Mouse (Mus musculus) forebrain, embryonic 16.5 days (tissue): ENCODE measurements at regions not wholly inside any gene's neighbourhood (a gene's known extent, or its start where the extent isn't known, plus 50 kb on each side); places are given as distances from the start of the nearest gene placed in this dataset.

Source experiments
- ATAC-seq: fragments of 200-750 bp; cut with Nextera tagmentation; 2 replicates; pipeline ENCODE4 v1.8.0; 2017; ENCODE audit warnings: mild to moderate bottlenecking, moderate library complexity
- H3K27ac ChIP-seq: fragments of 300-500 bp; sonication (generic); 2 replicates; pipeline ENCODE4 v1.5.1; 2014; ENCODE audit warnings: low read length, control low read depth
- H3K27me3 ChIP-seq: fragments of 300-500 bp; sonication (generic); replicated peaks from 2 replicates; pipeline ENCODE4 v1.6.1; 2014; ENCODE audit warnings: low read length; ENCODE audit not compliant: control insufficient read depth, insufficient read depth
- H3K36me3 ChIP-seq: fragments of 300-500 bp; sonication (generic); 2 replicates; pipeline ENCODE4 v1.6.1; 2014; ENCODE audit not compliant: control insufficient read depth, insufficient read depth
- H3K4me1 ChIP-seq: fragments of 300-500 bp; sonication (generic); replicated peaks from 2 replicates; pipeline ENCODE4 v1.6.1; 2014; ENCODE audit warnings: low read length; ENCODE audit not compliant: control insufficient read depth, insufficient read depth
- H3K4me2 ChIP-seq: fragments of 300-500 bp; sonication (generic); 2 replicates; pipeline ENCODE4 v1.6.1; 2014; ENCODE audit warnings: mild to moderate bottlenecking, low read length, control low read depth
- H3K4me3 ChIP-seq: fragments of 300-500 bp; sonication (generic); replicated peaks from 2 replicates; pipeline ENCODE4 v1.5.1; 2014; ENCODE audit warnings: mild to moderate bottlenecking, low read length, control low read depth
- H3K9ac ChIP-seq: fragments of 300-500 bp; sonication (generic); replicated peaks from 2 replicates; pipeline ENCODE4 v1.6.1; 2014; ENCODE audit warnings: low read depth, low read length, control low read depth
- H3K9me3 ChIP-seq: fragments of 300-500 bp; sonication (generic); 2 replicates; pipeline ENCODE4 v1.6.1; 2016; ENCODE audit warnings: low read length; ENCODE audit not compliant: control insufficient read depth
- WGBS: fragments of 180-500 bp; shearing (Covaris S2); extraction: QIAGEN DNeasy Blood & Tissue Kit; methylation state at CpG from one replicate; pipeline ENCODE4 v1.1.7; 2014; 5-methylcytosine and 5-hydroxymethylcytosine counted together

DNA sequence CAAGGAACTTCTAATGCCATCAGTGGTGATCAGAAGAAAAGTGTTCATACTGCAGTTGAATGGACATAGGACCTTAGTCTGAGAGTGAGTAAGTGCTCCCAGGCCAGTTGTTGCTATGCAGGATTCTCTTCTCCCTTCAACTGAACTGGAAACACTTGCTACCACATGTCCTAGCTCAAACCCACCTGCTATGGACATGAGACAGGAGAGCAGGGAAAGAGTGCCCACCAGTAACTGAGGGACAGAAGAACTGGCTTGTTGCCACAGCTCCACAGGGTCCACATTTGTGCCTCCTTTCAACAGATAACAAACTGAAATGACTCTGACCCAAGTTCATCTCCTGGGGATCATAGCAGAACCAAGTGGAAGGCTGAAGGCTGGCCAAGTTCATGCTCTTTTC, 292.9 kb downstream of the Qk start:
- H3K27me3 ChIP-seq = no peaks in the 10 kb centered on the region
- H3K9me3 ChIP-seq = no peaks in the 10 kb centered on the region
- ATAC-seq = no peak
- H3K9ac ChIP-seq = no peak overlapping the region
- no peak overlapping the region for H3K27ac ChIP-seq
- no peak overlapping the region for H3K4me2 ChIP-seq
- no peaks in the 10 kb centered on the region for H3K36me3 ChIP-seq
- H3K4me3 ChIP-seq = no peak overlapping the region
- no peaks in the 10 kb centered on the region for H3K4me1 ChIP-seq

DNA sequence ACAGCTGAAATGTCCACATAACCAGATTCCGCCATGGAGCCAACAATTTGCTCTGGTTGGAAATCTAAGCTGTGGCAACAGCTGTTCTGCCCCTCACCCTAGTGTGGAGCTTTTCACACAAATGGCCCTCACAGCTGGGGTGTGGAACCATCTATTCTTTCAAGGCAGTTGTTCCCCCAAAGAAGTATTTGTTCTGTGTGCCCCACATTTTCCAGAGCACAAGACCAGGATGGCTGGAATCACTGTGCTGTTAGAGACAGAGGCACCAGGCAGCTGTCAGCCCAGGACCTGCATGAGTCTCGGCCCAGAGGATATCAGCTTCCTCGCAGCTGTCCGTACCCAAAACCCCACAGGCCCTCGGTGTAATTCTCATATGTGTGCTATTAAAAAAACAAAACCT, 294.4 kb downstream of the Qk start:
- Histone ChIP-seq H3K36me3 (no peaks in the 10 kb centered on the region), H3K27ac (no peak overlapping the region), H3K4me3 (no peak overlapping the region), H3K27me3 (no peaks in the 10 kb centered on the region), H3K9me3 (no peaks in the 10 kb centered on the region), H3K9ac (no peak overlapping the region), H3K4me2 (no peak overlapping the region), H3K4me1 (no peaks in the 10 kb centered on the region)
- 86% methylated on average over 5 of the region's 5 CpGs for WGBS
- ATAC-seq = no peak

DNA sequence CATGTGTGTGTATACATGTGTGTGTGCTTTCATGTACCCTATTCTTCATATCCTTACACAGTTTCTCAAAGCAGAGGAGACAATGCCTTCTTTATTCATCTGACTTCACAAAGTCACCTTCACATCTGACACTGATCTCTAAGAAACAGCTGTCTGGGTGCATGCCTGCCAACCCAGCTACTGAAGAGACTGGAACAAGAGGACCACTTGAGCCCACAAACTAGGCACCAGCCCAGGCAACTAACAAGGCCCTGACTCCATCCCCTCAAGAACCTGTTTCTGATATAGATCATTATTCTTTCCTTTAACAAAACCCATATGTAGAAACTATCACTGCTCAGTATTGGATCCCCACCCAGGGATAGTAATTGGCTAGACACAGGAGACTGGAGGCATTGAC, 295.3 kb downstream of the Qk start:
- no peak overlapping the region for H3K9ac ChIP-seq
- H3K9me3 ChIP-seq = no peaks in the 10 kb centered on the region
- no peaks in the 10 kb centered on the region for H3K27me3 ChIP-seq
- ATAC-seq = no peak
- no peak overlapping the region for H3K27ac ChIP-seq
- no peak overlapping the region for H3K4me2 ChIP-seq
- H3K36me3 ChIP-seq = no peaks in the 10 kb centered on the region
- no peaks in the 10 kb centered on the region for H3K4me1 ChIP-seq
- H3K4me3 ChIP-seq = no peak overlapping the region

DNA sequence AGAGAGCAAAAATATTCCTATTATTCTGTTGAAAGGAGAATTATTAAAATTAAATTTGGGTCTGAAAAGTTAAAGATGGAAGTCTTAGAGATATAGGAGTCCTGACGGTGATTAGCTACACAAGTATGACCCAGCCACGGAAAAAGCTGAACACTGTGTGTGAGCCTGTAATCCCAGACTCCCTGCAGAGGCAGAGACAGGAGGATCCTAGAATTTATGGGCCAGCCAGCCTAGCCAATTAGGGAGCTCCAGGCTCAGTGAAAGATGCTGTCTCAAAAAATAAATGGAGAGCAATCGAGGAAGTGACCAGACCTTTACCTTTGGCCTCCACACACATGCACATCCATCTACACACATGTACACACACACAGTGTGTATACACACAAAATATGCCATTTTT, 307.5 kb downstream of the Qk start:
- H3K9me3 ChIP-seq = no peaks in the 10 kb centered on the region
- no peaks in the 10 kb centered on the region for H3K27me3 ChIP-seq
- no peaks in the 10 kb centered on the region for H3K4me1 ChIP-seq
- H3K36me3 ChIP-seq = no peaks in the 10 kb centered on the region
- no peak overlapping the region for H3K27ac ChIP-seq
- H3K4me3 ChIP-seq = no peak overlapping the region
- no peak for ATAC-seq
- WGBS = 62% methylated on average over 3 of the region's 3 CpGs
- H3K9ac ChIP-seq = no peak overlapping the region
- H3K4me2 ChIP-seq = no peak overlapping the region

DNA sequence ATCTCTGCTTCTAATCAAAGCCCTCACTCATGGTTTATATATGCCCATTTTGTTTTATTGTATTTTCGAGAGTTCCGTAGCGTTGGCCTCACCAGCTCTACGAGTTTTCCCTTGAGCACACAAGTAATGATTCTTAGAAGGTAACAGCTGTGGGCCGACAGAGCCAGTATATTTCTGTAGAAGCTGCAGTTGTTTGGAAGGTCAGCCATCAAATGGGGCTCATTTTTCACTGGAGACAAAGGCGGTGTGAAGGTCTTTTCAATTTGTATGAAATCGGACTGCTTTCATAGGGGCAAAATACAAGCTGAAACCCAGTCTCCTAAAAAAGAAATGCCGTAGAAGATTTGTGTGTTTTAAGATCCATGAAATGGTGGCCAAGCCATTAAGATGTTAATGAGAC, 307.9 kb downstream of the Qk start:
- H3K9me3 ChIP-seq = no peaks in the 10 kb centered on the region
- H3K4me3 ChIP-seq = no peak overlapping the region
- H3K4me1 ChIP-seq = no peaks in the 10 kb centered on the region
- WGBS = 72% methylated on average over 8 of the region's 8 CpGs
- H3K27ac ChIP-seq = no peak overlapping the region
- H3K4me2 ChIP-seq = no peak overlapping the region
- H3K9ac ChIP-seq = no peak overlapping the region
- ATAC-seq = no peak
- H3K27me3 ChIP-seq = no peaks in the 10 kb centered on the region
- H3K36me3 ChIP-seq = no peaks in the 10 kb centered on the region

DNA sequence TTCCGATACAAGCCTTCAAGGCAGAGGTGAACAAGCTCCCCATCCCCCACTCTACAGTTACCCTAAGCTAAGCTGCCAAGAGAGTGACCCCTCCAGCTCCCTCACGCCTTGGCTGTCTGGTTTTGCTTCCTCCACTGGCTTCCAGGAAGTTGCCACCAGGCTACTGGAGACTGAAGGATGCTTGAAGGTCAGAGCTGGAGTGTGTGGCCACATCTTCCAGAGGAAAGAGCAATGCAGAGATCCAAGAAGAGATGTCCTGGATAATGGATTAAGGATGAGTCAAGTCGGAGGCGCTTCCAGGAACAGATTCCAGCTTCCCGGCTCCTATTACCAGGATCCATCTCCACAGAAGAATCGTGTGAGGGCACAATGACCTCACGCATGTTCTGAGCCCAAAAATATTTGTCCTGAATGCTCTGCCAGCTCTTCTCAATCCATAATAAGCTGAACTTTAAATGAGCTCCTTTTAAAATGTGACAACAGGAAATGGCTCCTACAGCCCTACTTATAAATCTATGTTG, 318.5 kb downstream of the Qk start:
- no peak overlapping the region for H3K27ac ChIP-seq
- H3K9ac ChIP-seq = no peak overlapping the region
- no peak for ATAC-seq
- 78% methylated on average over 7 of the region's 7 CpGs for WGBS
- H3K4me1 ChIP-seq = no peaks in the 10 kb centered on the region
- no peaks in the 10 kb centered on the region for H3K9me3 ChIP-seq
- H3K4me3 ChIP-seq = no peak overlapping the region
- no peaks in the 10 kb centered on the region for H3K27me3 ChIP-seq
- H3K36me3 ChIP-seq = no peaks in the 10 kb centered on the region
- no peak overlapping the region for H3K4me2 ChIP-seq

DNA sequence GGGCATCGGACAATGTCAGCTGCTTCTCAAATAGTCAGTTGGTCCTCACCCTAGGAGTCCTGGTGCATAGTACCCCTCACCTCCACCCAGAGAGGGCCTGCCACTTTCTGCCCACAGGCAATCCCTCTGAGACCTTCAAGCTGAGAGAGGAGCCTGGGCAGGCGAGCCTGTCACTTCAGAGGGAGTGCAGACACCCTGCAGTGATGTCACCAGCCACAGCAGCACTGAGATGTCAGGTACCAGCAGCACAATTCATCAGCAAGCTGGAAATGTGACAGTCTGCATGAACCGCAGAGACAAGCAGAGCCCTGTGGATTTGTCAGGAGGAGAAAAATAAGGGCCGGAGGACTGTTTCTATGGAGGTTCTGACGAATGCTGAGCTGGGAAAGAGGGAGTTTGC, 324.3 kb downstream of the Qk start:
- no peak for ATAC-seq
- Histone ChIP-seq H3K27me3 (no peaks in the 10 kb centered on the region), H3K36me3 (no peaks in the 10 kb centered on the region), H3K4me2 (no peak overlapping the region), H3K9me3 (no peaks in the 10 kb centered on the region), H3K9ac (no peak overlapping the region), H3K27ac (no peak overlapping the region), H3K4me1 (no peaks in the 10 kb centered on the region), H3K4me3 (no peak overlapping the region)
- 70% methylated on average over 5 of the region's 5 CpGs for WGBS

DNA sequence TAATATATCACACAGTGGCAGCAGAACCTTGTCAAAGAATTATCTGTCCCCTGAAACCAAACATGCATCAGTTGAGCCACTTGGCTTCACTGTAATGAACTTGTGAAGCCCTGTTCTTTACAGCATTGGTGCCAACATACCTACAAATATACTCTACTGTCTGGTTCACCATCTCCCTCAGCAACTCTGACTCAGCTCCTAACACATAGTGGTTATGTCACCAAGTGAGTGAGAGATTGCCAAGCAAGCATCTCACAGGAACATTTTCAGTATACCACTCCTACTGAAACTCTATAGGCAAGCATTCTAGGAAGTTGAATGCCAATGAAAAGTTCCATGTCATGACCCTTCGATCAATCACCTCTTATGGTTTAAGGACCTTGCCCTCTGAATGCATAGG, 321.2 kb upstream of the Pabpc6 start:
- ATAC-seq = no peak
- Histone ChIP-seq H3K4me3 (no peak overlapping the region), H3K27me3 (no peaks in the 10 kb centered on the region), H3K9ac (no peak overlapping the region), H3K9me3 (peaks cover 5% of the 10 kb centered on the region; the same call in 1 of the 2 replicates), H3K4me1 (no peaks in the 10 kb centered on the region), H3K27ac (no peak overlapping the region), H3K36me3 (no peaks in the 10 kb centered on the region), H3K4me2 (no peak overlapping the region)
- 93% methylated on average over 1 of the region's 1 CpGs for WGBS

DNA sequence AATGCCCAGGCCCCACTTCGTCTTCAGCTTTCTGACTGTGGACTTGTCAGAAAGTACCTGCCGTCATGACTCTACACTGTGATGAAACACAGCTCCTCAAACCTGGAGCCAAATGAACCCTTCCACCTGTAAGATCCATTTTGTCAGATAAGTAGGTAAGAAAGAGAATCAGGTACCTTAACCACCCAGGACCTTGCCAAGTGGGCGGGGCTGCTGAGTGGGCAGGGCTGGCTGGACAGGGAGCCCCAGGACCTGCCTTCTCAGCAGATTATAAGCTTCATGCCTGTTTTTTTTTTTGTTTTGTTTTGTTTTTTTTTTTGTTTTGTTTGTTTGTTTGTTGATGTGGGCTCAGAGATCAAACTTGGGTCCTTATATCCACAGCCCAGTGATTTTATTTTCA, 311.8 kb upstream of the Pabpc6 start:
- Histone ChIP-seq H3K27me3 (no peaks in the 10 kb centered on the region), H3K9me3 (peaks cover 3% of the 10 kb centered on the region; the same call in 1 of the 2 replicates), H3K4me2 (no peak overlapping the region), H3K4me1 (peaks cover 11% of the 10 kb centered on the region), H3K4me3 (no peak overlapping the region), H3K9ac (no peak overlapping the region), H3K36me3 (no peaks in the 10 kb centered on the region), H3K27ac (no peak overlapping the region)
- 87% methylated on average over 3 of the region's 3 CpGs for WGBS
- ATAC-seq = no peak

DNA sequence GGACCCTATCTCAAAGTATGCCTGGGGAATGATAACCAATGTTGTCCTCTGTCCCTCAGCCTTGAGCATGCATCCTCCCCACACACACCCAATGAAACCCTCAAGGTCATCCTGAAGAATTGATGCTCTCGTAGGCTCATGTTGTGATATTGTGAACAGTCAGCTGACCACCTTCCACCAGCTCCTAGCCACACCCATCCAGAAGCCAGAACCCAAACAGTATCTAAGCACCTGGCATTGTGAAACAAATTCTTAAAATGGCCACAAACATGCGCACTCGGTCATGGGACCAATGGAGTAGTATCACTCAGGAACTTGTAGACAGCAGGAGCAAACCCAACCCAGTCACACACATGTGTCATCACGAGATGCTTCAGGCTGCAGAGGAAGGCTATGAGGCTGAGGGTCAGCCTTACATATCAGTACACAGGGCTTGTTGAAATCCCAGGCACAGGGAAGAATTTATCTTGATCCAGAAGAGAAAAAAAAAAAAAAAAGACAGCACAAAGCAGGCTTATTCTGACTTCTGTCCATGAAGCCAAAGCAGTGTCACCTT, 307.4 kb upstream of the Pabpc6 start:
- Histone ChIP-seq H3K4me3 (no peak overlapping the region), H3K36me3 (no peaks in the 10 kb centered on the region), H3K27ac (no peak overlapping the region), H3K27me3 (no peaks in the 10 kb centered on the region), H3K4me2 (no peak overlapping the region), H3K4me1 (peaks cover 11% of the 10 kb centered on the region), H3K9ac (no peak overlapping the region), H3K9me3 (no peaks in the 10 kb centered on the region)
- no peak for ATAC-seq
- 98% methylated on average over 4 of the region's 4 CpGs for WGBS
